Mouse (Mus musculus) cerebellum, adult 8-10 months (tissue): ENCODE measurements around the gene Ap5m1.

Experiments
- DNase-seq: peaks from one replicate; pipeline ENCODE4 v3.0.0; 2022

Gene Ap5m1

DNA sequence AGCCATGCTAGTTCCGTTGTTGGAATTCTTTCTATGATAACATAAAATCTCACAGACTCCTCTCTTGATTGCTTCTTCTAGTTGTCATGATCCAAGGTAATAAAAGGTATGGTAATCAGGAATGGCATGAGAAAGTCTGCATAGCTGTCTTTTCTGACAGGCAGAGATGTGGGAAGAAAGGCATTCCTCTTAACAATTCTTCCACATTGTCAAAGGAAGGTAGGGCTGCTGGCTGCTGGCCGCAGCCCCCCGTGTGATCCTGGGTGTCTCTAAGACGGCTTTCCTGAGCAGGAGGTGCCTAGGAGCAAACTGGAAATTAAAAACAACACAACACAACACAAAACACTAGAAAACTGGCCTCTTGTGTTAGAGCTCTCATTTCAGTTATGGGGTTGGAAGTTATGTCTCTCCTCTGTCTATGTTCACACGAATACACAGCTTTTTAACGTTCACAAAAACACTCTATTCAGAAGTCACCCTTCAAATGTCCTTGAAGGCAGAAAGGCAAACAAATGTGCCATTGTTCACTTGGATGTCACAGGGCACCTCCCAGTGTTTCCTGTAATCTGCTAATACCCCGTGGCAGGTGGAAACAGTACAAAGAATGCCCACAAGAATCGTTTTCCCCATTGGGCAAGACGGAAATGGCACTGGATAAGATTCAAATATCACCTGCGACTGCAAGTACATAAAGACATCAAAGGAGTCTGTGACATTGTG lies 62.8 kb downstream of the Ap5m1 start:
- no peak for DNase-seq

DNA sequence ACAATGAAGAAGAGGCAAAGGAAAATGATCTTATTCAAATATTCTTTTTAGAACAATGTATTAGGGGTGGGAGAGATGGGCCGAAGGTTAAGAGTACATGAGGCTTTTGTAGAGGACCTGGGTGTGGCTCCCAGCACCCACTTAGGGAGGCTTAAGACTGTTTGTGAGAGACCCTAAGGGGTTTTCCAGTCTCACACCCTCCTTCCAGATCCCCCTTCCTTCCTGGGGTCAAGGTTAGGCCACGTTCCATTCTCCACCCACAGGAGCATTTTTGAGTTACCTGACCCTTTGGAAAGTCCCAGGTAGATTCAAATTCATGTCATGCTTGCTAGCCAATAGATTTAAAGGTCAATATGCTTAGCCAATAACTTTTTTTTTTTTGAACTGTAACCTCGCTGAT lies 66.5 kb downstream of the Ap5m1 start:
- no peak for DNase-seq

DNA sequence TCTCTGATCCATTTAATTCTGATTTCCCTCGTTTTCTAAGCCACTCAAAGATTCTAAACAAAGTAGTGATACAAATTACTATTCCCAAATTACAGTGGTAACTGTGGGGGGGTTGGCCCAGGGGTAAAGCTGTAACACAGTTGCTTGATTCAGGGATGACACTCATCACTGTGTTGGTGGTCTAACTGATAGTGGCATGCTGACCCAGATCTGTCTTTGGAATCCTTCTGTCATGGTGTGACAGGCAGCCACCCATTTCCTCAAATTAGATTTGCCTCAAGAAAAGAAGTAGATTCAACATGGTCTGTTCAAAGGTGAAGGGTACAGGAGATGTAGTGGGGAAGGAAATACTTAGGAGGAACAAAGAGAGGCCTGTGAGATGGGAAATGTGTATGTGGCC lies 72.3 kb downstream of the Ap5m1 start:
- no peak for DNase-seq

GRCm38 (mm10) chr14:49140756-49141155 lies 74.9 kb downstream of the Ap5m1 start:
- no peak for DNase-seq
